Mouse (Mus musculus): ENCODE measurements at regions not wholly inside any gene's neighbourhood (a gene's known extent, or its start where the extent isn't known, plus 50 kb on each side); places are given as distances from the start of the nearest gene placed in this dataset.

- TF ChIP-seq ZNF384 (IDR thresholded peaks at IDR 0.05; ENCODE audit: low read depth, low read length) (no peak), ZC3H11A (IDR thresholded peaks at IDR 0.05; ENCODE audit: borderline replicate concordance, low read depth, low read length) (no peak)
Measured at GRCm38 (mm10) chr13:26324633-26325032, 445.3 kb downstream of the Hdgfl1 start.
